Mouse (Mus musculus) monocyte, adult 59 days (primary cell): Measurements from ENCODE around the gene Cd209f. TPM values are rescaled to one million over a fixed set of nuclear protein-coding genes. Genes with fewer than 3 reads are reported as not detected.

Source experiments
- total RNA-seq, 2 experiments: library from RNA; stranded (reverse); gene quantifications; one replicate each; pipeline ENCODE4 v1.2.4; 2023

Cd209f gene
- total RNA-seq: not detected

DNA sequence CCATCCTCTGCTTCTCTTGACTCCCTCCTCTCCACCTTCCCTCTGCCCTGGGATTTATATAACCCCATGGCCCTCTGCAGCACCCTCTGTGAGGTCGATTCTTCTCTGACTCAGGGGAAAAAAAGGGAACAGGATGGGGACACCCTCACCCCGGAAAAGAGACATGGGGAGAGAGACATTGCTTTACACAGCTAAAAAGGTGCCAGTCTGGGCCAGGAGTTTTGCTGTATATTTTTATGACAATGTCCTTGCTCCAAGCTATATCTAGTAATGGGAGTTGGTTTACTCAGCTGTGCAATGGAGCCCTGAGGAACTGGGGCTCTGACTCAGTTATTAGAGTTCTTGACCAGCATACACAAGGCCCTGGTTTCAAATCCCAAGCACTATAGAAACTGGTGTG is at the start of gene Cd209f:
Gene Cd209f (minus strand): TSS at position 101 of the 400 bp plus-strand sequence.

DNA sequence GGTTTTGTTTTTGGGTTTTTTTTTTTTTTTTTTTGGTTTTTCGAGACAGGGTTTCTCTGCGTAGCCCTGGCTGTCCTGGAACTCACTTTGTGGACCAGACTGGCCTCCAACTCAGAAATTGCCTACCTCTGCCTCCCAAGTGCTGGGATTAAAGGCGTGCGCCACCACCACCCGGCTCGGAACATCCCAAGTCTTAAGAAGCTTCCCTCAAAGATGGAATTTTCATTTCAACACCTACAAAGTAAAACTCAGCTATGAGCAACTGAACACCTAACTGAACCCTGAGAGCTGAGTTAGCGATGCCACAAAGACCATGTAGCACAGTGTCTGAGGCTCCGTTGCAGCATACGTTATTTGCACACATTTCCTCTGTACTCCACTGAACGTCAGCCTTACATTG is 28.2 kb upstream of the Cd209f start, which contains the start of gene Cd209g:
Gene Cd209g (plus strand): TSS at position 301 of the 400 bp plus-strand sequence.

Other genes with a start within 250 kb of the Cd209f start
- gene Cd209d, start 227.3 kb downstream of the Cd209f start, total RNA-seq: 10 to 100 TPM in 1 of 2 experiments, 1 to 10 TPM in 1; 8.1 to 12.5 TPM
- 1 to 10 TPM; 1.7 to 2.6 TPM for gene Cd209b, start 179.0 kb downstream of the Cd209f start, total RNA-seq
- 10 to 100 TPM in 1 of 2 experiments, 1 to 10 TPM in 1; 7.6 to 14.1 TPM for gene Cd209c, start 151.1 kb downstream of the Cd209f start, total RNA-seq
- gene Cd209g, start 28.3 kb upstream of the Cd209f start, total RNA-seq: not detected
- gene Evi5l, start 60.7 kb upstream of the Cd209f start, total RNA-seq: 1 to 10 TPM; 9.8 TPM
- not detected for gene Prr36, start 111.6 kb upstream of the Cd209f start, total RNA-seq
- not detected for gene Lrrc8e, start 121.0 kb upstream of the Cd209f start, total RNA-seq
- 10 to 100 TPM; 76.0 to 85.7 TPM for gene Map2k7, start 132.9 kb upstream of the Cd209f start, total RNA-seq
- not detected for gene Gm49320, start 133.0 kb upstream of the Cd209f start, total RNA-seq
- 10 to 100 TPM in 1 of 2 experiments, 1 to 10 TPM in 1; 8.3 to 10.2 TPM for gene Tgfbr3l, start 142.4 kb upstream of the Cd209f start, total RNA-seq
- 10 to 100 TPM in 1 of 2 experiments, 1 to 10 TPM in 1; 8.8 to 14.5 TPM for gene Snapc2, start 147.2 kb upstream of the Cd209f start, total RNA-seq
- gene Ctxn1, start 153.4 kb upstream of the Cd209f start, total RNA-seq: 1 to 10 TPM in 1 of 2 experiments, under 1 TPM in 1; 0.94 to 1.2 TPM
- 10 to 100 TPM; 52.5 to 54.7 TPM for gene Timm44, start 170.1 kb upstream of the Cd209f start, total RNA-seq
- gene Ccl25, start 219.4 kb upstream of the Cd209f start, total RNA-seq: 10 to 100 TPM; 20.0 to 23.1 TPM
- 10 to 100 TPM; 77.6 to 84.8 TPM for gene Elavl1, start 219.6 kb upstream of the Cd209f start, total RNA-seq